Mouse (Mus musculus): ENCODE data around the gene Ing3.

The Ing3 gene

DNA sequence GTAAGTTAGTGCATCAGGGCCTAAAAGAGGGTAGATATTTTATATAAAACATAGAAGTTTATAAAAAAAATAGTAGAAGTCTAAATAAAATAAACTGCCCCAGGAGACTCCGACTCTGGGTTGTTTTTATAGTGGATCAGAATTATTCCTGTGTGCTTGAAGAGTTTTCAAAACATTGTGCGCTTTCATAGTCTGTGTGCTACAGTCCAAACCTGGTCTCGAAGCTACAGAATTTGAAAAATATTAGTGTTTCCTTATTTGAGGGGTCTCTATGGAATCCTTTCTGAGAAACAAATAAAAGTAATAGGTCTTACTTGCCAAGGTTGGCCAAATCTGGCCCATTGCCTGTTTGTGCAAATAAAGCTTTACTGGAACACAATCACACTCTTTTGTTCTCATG, 71.9 kb downstream of the Ing3 start:
- no peak for DNase-seq (ENCODE audit: low read depth)

DNA sequence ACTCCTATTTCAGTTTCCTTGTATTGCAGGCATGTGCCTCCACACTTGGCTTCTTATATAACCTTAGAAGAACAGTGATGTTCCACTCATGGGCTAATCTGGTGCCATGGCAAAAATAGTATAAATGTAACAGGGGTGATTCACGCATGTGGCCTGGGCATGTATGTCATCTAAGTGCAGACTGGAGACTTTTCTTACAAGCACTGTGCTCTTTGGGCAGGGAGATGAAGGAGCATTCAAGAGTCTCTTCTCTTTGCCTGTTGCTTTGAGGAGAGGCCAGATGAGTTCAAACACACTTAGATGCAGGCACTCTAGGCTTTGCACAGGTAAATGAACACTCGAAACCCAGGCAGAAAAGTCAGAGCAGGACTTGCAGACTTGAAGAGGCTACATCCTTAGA, 74.8 kb downstream of the Ing3 start:
- DNase-seq (ENCODE audit: low read depth), result no peak

All from NIH3T3 (cell line).